Mouse (Mus musculus): ENCODE measurements around the gene Acrbp. TPM values are rescaled to one million over a fixed set of nuclear protein-coding genes. Genes with fewer than 3 reads are reported as not detected.

Acrbp gene
- total RNA-seq, 2 experiments from 2014 or later: 2.7 to 4.7 TPM

DNA sequence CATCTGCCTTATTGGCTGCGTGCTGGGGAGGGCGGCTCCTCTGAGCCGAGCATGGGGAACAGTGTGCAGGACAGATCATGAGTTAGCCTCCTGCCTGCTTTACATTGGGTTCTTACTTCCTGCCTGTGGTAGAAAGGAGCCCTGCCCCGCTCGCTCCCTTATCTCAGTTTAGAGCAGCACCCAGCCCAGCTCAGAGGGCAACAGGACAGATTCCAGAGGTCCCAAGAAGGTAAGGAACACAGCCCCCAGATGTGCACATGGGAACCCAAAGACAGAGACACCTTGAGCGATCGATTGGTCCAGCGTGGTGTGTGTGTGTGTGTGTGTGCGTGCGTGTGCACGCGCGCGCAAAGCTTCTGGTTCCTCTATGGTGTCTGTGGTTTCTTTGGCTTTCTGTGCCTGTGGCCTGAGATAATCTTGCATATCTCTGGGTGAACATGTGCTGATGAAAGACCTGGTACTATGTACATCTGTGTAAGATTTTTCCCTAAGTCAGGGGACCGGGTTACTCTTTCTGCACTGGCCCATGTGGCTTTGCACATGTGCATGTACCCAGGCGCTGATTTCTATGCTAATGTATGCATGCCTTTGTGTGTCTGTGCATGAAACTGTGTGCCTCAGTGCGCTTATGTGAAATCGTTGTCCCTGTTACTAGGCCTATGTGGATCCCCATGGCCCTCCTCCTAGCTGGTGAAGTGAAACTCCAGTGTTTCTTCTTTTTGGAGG, 21.8 kb downstream of the Acrbp start:
- no peak for DNase-seq

DNA sequence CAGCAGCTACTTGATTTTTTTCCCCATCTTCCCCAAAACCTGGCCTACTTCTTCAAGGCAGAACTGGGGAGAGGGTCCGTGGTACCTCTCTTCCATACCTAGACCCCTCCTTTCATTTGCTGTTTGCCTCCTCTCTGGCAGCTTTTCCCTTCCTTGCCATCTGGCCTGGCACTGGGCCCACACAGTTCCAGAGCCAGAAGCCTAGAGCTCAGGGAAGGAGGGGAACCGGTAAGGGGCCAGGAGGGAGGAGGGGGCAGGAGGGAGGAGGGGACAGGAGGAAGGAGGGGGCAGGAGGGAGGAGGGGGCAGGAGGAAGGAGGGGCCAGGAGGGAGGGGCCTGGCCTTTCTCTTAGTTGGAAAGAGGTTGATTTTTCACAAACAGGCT, 22.4 kb downstream of the Acrbp start:
- no peak for DNase-seq

GRCm38 (mm10) chr6:125073825-125074224, 24.3 kb downstream of the Acrbp start:
- no peak for DNase-seq

DNA sequence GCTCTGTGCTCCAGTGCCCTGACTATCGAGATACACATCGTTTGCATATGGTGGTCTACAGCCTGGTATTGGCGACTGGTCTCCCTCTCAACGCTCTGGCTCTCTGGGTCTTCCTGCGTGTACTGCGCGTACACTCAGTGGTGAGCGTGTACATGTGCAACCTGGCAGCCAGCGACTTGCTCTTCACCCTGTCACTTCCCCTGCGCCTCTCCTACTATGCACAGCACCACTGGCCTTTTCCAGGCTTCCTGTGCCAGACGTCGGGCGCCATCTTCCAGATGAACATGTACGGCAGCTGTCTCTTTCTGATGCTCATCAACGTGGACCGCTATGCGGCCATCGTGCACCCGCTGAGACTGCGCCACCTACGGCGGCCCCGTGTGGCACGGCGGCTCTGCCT, 31.9 kb downstream of the Acrbp start:
- DNase-seq: peak; percentile 18

- peak; percentile 94 for DNase-seq
These were observed 32.5 kb downstream of the Acrbp start for GRCm38 (mm10) chr6:125081797-125082560.

- DNase-seq: no peak
These were observed 33.4 kb downstream of the Acrbp start for GRCm38 (mm10) chr6:125082801-125083386.

- DNase-seq: peak; percentile 41
These were observed 34.9 kb downstream of the Acrbp start for GRCm38 (mm10) chr6:125084424-125084823.

DNA sequence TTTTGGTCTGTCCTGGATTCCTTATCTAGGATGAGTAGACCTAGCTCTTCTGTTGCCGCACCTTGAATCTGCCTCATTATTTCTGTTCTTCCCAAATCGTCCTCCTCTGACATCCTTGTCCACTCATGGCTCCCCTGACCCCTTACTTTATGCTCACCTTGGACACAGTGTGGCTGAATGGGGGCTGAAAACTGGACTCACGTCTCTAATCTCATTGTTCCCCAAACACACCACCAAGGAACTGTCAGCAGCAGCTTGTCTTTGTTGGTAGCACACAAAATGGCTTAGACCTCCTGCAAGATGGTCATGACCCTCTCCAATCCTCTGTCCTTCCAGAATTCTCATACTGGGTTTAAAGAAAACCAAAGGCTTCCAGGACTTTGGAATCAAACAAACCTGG, 38.4 kb downstream of the Acrbp start:
- DNase-seq: no peak

GRCm38 (mm10) chr6:125088561-125089321, 39.3 kb downstream of the Acrbp start:
- peak; percentile 72 for DNase-seq

DNA sequence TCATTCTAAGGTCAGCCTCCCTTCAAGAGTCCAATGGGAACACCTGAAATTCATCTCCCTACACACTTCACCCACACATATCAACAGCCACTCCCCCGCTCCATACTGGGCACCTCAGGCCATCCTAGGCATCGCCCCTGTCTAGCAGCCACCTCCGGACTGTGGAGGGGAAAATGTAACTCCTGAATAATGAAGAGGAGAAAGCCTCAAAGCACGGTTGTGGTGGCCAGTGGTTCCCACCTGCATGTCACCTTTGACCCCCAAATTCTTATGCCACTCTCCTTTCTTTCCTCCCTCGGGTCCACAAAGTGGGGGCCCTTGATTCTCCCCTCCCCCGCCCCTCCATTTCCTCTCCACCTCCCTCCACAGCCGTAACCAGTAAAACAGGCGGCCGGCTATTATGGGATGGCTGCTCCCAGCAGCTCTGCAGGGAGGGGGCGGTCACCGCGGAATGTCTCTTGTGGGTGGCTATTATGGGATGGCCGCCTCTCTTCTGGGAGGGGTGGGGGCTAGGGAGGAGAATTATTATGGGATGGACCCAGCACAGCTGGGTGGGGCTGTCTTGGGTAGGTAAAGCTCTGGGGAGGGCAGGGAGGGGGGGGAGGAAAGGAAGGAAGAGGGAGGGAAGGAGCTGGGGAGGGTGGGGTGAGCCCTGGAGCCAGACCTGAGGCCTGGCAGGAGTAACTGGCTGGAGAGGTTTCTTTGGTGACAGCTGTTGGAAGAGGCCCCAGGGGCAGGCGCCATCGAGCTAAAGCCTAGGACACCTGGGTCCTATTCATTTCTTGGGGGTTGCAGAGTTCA, 40.2 kb downstream of the Acrbp start:
- peak; percentile 63 for DNase-seq

DNA sequence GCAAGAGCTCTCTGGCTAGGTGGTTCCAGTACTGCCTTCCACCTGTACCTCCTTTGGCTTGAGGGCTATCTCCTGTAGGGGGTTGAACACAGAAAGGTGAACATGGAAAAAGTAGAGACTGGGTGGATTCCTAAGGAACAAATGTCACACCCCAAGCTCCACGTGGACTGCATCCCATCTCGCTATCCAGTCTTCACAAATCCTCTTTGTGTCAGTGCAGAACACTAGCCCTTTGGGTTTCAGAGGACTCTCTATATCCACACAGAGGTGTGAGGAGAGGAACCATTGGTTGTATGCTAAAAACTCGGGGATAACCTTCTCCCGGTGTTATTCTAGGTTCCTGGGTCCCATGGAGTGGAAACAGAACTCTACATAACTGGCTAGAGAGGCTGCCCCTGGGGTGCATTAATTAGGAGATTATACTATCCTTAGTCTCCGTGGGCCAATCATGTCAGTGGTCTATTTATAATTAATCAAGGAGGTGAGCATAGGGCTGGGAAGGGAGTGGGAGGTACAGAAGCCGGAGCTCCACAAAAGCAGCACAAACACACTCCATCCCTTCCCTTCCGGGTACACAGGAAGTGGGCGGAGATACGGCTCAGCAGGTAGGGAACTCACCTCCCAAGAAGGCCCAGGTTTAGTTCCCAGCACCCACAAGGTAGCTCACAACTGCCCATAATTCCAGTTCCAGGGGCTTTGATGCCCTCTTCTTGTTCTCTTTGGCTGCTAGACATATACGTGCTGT, 41.0 kb downstream of the Acrbp start:
- DNase-seq: no peak

- no peak for DNase-seq
These were observed 42.9 kb downstream of the Acrbp start for GRCm38 (mm10) chr6:125092372-125092771.

DNA sequence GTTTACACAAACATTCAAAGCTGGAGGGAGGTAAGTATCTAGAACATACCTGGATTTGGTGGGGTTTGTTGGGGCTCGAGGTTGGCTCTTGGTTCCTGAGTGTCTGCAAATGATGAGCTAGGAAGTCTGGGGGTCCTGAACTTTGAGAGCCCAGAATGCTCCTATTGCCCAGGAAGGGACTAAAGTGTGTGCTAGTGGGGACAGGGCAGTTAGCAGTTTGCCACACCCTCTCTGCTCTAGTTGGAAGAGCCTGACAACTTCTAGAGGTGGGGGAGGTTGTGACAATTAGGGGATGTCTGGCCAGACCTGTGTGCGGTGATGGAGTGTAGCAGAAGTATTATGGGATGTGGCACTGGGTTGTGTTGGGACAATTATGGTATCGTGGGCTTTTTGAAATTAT, 45.4 kb downstream of the Acrbp start:
- no peak for DNase-seq

DNA sequence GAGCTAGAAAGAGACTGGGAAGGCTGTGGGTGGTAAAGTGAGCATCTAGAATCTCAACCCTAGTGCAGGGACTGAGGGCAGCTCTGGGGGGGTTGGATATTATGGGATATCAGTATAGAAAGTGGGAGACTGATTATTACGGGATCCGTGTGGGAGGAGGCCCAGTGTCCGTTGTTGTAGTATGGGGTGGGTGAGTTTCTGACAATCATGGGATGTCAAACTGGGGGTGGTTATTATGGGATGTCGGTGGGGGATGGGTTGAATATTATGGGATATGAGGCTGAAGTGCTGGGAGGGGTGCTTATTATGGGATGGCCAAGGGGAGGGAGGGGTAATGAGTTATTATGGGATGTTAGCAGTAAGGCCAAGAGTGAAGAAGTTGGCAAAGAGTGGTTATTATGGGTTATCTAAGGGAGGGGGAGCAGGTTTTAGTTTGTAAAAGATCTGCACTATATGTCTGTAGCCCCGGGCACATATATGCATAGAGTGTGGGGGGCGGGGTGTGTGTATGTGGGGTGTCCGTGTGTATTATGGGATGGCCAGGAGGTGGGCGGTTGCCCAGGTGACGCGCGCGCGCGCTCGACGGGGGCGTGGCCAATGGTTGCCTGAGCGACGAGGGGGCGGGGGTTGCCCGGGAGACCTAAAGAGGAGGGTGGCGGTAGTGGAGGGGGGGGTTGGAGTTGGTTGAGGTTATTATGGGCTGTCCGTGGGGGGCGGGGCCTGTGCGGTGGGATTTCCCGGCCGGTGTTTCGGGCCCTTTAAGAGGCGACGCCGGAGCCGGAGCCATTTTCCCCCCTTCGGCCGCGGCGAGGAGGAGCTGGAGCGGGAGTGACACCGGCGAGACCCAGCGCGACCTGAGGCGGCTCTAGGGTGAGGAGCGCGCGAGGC, 46.1 kb downstream of the Acrbp start, which contains the start of gene Chd4:
TSS of gene Chd4 (plus strand) at position 591 of the 888 bp plus-strand sequence.
- DNase-seq: peak; percentile 93

DNA sequence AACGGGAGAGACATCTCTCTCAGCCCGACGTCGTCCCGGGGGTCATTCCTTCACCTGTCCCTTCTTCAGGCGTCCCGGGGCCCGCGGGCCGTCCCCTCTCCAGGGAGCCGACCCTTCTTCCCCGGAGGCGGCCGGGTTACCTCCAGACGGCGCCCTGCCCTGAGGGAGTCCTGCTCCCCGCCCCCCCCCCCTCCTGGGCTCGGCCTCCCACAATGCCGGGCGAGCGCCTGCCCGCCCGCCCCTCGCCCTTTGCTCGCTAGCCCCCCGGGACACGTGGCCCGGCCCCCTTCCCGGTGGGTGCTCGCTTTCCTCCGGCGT, 46.7 kb downstream of the Acrbp start:
- DNase-seq: no peak

- peak; percentile 69 for DNase-seq
These were observed 47.3 kb downstream of the Acrbp start for GRCm38 (mm10) chr6:125096597-125097345.

DNA sequence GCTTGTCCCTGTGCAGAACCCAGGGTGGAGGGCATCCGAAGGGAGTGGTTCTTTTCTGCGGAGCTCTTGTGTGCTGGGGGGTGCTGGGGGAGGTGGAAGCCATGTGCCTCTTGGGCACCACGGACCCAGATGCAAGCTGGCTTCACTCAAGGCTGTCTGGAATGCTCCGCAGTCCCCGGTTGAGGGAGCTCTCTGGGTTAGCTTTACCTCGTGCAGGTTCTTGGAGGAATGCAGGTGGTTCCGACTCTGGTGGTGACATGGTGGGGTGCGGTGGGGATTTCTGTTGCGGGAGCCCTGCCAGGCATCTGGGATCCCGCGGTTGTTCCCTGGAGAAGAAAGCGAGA, 47.8 kb downstream of the Acrbp start:
- DNase-seq: peak; percentile 23

- no peak for DNase-seq
These were observed 48.5 kb downstream of the Acrbp start for GRCm38 (mm10) chr6:125097951-125098350.

GRCm38 (mm10) chr6:125098513-125098912, 49.0 kb downstream of the Acrbp start:
- DNase-seq: no peak

Data from gastrocnemius, postnatal 10 days (tissue).